Comparison of ENCODE assay signal across 8 mouse cellular contexts in the genomic region with DNA sequence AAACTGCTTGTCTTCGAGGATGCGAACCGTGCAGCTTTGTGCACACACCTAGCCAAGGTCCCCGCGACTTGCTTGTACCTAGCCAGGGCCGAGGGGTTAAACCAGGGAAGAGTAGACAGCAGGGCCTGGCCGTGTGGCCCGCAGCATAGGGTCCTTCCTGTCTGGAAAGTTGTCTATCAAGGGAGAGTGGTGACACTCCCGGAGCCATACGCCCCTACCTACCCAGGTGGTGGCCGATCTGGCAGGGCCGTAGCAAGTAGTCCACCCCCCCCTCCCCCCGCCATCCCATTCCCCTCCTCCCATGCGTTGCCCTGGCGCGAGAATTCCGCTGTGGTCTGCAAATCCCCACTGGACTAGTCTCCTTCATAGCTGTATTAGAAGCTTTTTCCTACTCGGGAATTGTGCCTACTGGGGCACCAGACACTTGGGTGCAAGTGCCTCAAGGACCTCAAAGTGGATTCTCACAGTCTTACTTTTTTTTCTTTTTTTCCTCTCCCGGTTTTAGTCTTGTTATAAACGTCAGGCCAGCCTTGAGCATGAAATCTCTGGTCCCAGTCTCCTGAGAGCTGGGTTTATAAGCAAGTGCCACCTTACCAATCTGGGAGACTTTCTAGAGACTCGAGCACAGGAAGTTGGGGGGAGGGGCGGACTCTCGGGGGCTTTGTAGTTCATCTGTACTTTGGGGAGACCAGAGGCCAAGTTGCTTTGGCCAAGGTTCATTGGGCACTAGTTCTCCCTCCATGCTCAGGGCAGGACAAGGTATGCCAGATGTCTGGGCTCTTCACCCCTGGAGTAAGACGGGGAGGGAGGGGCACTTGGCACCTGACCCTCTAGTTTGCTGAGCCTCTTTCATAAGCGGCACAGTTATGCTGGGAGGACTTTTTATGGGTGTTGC. TPM values are rescaled to one million over a fixed set of nuclear protein-coding genes. Genes with fewer than 3 reads are reported as not detected.
DNase-seq lines count a peak whose midpoint lies in the region; ATAC-seq and TF ChIP-seq lines count a peak whose summit lies in the region.

No protein-coding gene starts in this region.

- TF ChIP-seq POLR2A in embryonic fibroblast, embryonic 13.5 days (IDR thresholded peaks at IDR 0.05; ENCODE audit: low read depth, low read length): no peak

- in situ Hi-C loops in ES-E14 (cut with MboI; ENCODE audit: low sequenced_read_pairs in 2 of 2, unreplicated experiment in 2 of 2): no loop called here

- H3K4me2 ChIP-seq in hindbrain, embryonic 11.5 days (replicated peaks; ENCODE audit: low read depth, low read length): peak overlapping the region; percentile 72
- peak overlapping the region; percentile 86 for H3K4me2 ChIP-seq in limb, embryonic 13.5 days (replicated peaks)
- peak overlapping the region; percentile 89 for H3K4me2 ChIP-seq in midbrain, embryonic 13.5 days (replicated peaks)

- H3K4me3 ChIP-seq in ES-E14 (ENCODE audit: insufficient read depth in 1 of 2, low read depth in 1 of 2, low read length in 2 of 2, poor library complexity in 1 of 2, severe bottlenecking in 1 of 2): peak overlapping the region; percentile 91 to 98
- H3K4me3 ChIP-seq in embryonic fibroblast, embryonic 13.5 days (ENCODE audit: insufficient read depth, low read length): peak overlapping the region; percentile 99
- H3K4me3 ChIP-seq in hindbrain, embryonic 11.5 days (ENCODE audit: low read depth, low read length): peak overlapping the region; percentile 61
- H3K4me3 ChIP-seq in limb, embryonic 13.5 days: peak overlapping the region; percentile 87
- peak overlapping the region; percentile 73 for H3K4me3 ChIP-seq in midbrain, embryonic 13.5 days (replicated peaks)

- peaks cover 0 to 4% of the 10 kb centered on the region in 2 experiments; a peak in 2 of 4 replicates for H3K4me1 ChIP-seq in ES-E14 (ENCODE audit: control insufficient read depth in 2 of 2, insufficient read depth in 2 of 2, low read length in 2 of 2, poor library complexity in 1 of 2)
- peaks cover 6% of the 10 kb centered on the region; the same call in 1 of the 2 replicates for H3K4me1 ChIP-seq in embryonic fibroblast, embryonic 13.5 days (ENCODE audit: control insufficient read depth, insufficient read depth, low read length)
- H3K4me1 ChIP-seq in hindbrain, embryonic 11.5 days (replicated peaks; ENCODE audit: control insufficient read depth, insufficient read depth, low read length): peaks cover 7% of the 10 kb centered on the region
- peaks cover 27% of the 10 kb centered on the region for H3K4me1 ChIP-seq in limb, embryonic 13.5 days
- peaks cover 52% of the 10 kb centered on the region for H3K4me1 ChIP-seq in midbrain, embryonic 13.5 days (replicated peaks)

- H3K36me3 ChIP-seq in ES-E14 (ENCODE audit: control insufficient read depth, insufficient read depth, low read length, poor library complexity, severe bottlenecking): peaks cover 2% of the 10 kb centered on the region; the same call in 1 of the 2 replicates
- H3K36me3 ChIP-seq in hindbrain, embryonic 11.5 days (ENCODE audit: control insufficient read depth, insufficient read depth, low read length): no peaks in the 10 kb centered on the region
- H3K36me3 ChIP-seq in limb, embryonic 13.5 days: peaks cover 17% of the 10 kb centered on the region
- no peaks in the 10 kb centered on the region for H3K36me3 ChIP-seq in midbrain, embryonic 13.5 days

- no peak overlapping the region for H3K27ac ChIP-seq in ES-E14 (ENCODE audit: insufficient read depth, low read depth, low read length, poor library complexity, severe bottlenecking)
- H3K27ac ChIP-seq in embryonic fibroblast, embryonic 13.5 days (ENCODE audit: insufficient read depth, low read length): peak overlapping the region; percentile 74
- peak overlapping the region; percentile 49; the same call in 1 of the 2 replicates for H3K27ac ChIP-seq in hindbrain, embryonic 11.5 days (ENCODE audit: low read depth, low read length)
- H3K27ac ChIP-seq in limb, embryonic 13.5 days: peak overlapping the region; percentile 83; the same call in 1 of the 2 replicates
- H3K27ac ChIP-seq in midbrain, embryonic 13.5 days: 0 out of 2 replicates have a peak overlapping the region, but pooled peaks have one; percentile 5

- H3K9ac ChIP-seq in ES-E14 (ENCODE audit: insufficient read depth, low read depth, low read length, poor library complexity, severe bottlenecking): peak overlapping the region; percentile 87
- peak overlapping the region; percentile 67 for H3K9ac ChIP-seq in hindbrain, embryonic 11.5 days (ENCODE audit: low read depth, low read length)
- H3K9ac ChIP-seq in limb, embryonic 13.5 days: peak overlapping the region; percentile 95
- H3K9ac ChIP-seq in midbrain, embryonic 13.5 days (replicated peaks): peak overlapping the region; percentile 85

- H3K27me3 ChIP-seq in hindbrain, embryonic 11.5 days (ENCODE audit: control insufficient read depth, insufficient read depth, low read length): no peaks in the 10 kb centered on the region
- H3K27me3 ChIP-seq in limb, embryonic 13.5 days: no peaks in the 10 kb centered on the region
- H3K27me3 ChIP-seq in midbrain, embryonic 13.5 days: no peaks in the 10 kb centered on the region

- intact Hi-C loops in left cerebral cortex, postnatal 25 days (cut with DNase I): loop anchor here (5.0 kb wide), 1 partner anchor 33 kb away; no protein-coding TSS in a partner anchor

- no peak for TF ChIP-seq CTCF in embryonic fibroblast, embryonic 13.5 days (IDR thresholded peaks at IDR 0.05; ENCODE audit: borderline replicate concordance, insufficient read depth, low read length)

- H3K9me3 ChIP-seq in ES-E14 (ENCODE audit: control insufficient read depth, insufficient read depth, low read depth, low read length): no peaks in the 10 kb centered on the region
- H3K9me3 ChIP-seq in hindbrain, embryonic 11.5 days (ENCODE audit: control insufficient read depth, low read length): no peaks in the 10 kb centered on the region
- no peaks in the 10 kb centered on the region for H3K9me3 ChIP-seq in limb, embryonic 13.5 days
- no peaks in the 10 kb centered on the region for H3K9me3 ChIP-seq in midbrain, embryonic 13.5 days

- DNase-seq in B cell, adult 2 months: peak; percentile 66 to 70
- no peak for DNase-seq in ES-E14 (ENCODE audit: low read depth, low spot score)
- DNase-seq in hindbrain, embryonic 11.5 days (ENCODE audit: low spot score): peak; percentile 39
- DNase-seq in thymus, adult 18-20 months: peak; percentile 55 to 69
- DNase-seq in left cerebral cortex, postnatal 25 days (ENCODE audit: low spot score in 2 of 2): no peak

- WGBS in hindbrain, embryonic 11.5 days: 2% methylated on average over 21 of the region's 25 CpGs
- WGBS in limb, embryonic 13.5 days: under 1% methylated on average over 25 of the region's 25 CpGs
- WGBS in midbrain, embryonic 13.5 days: 2% methylated on average over 25 of the region's 25 CpGs

- ATAC-seq in hindbrain, embryonic 11.5 days (ENCODE audit: low FRiP score): peak; percentile 63
- 0 out of 2 replicates have a peak, but pooled peaks have one; percentile 12 for ATAC-seq in limb, embryonic 13.5 days (ENCODE audit: low FRiP score, low read depth)
- ATAC-seq in midbrain, embryonic 13.5 days: peak; percentile 38

TF ChIP-seq in ES-E14, 5 proteins besides CTCF, POLR2A, EP300 and RAD21:
- TF ChIP-seq MAFK (IDR thresholded peaks at IDR 0.05; ENCODE audit: insufficient read depth, low read depth, low read length) (no peak), ZNF384 (IDR thresholded peaks at IDR 0.05; ENCODE audit: low read depth, low read length) (no peak), CHD2 (IDR thresholded peaks at IDR 0.05; ENCODE audit: low read depth, low read length) (no peak), ZC3H11A (IDR thresholded peaks at IDR 0.05; ENCODE audit: borderline replicate concordance, low read depth, low read length) (no peak), HCFC1 (IDR thresholded peaks at IDR 0.05; ENCODE audit: borderline replicate concordance, insufficient read depth, low read length) (no peak)

RNA-seq across cellular contexts. Expression of a gene that starts 0.9 kb away (rescaled TPM):
- total RNA-seq in ES-E14 (2012; rRNA removed): 9.5 and 10.8 TPM in 2 replicates
- polyA plus RNA-seq in embryonic fibroblast, embryonic 13.5 days (2011; ENCODE audit: insufficient read length, low read depth, missing spikeins): 7.6 and 10.7 TPM in 2 replicates
- 17.0 and 20.1 TPM in 2 replicates for polyA plus RNA-seq in hindbrain, embryonic 11.5 days (2014; fragmentation: Nextera tagmentation; extraction: Ambion mirVana)
- polyA plus RNA-seq in limb, embryonic 13.5 days (2015; fragmentation: Nextera tagmentation; extraction: Ambion mirVana): 18.9 and 19.5 TPM in 2 replicates
- 22.6 and 25.8 TPM in 2 replicates for polyA plus RNA-seq in midbrain, embryonic 13.5 days (2015; fragmentation: Nextera tagmentation; extraction: Ambion mirVana)
- 10 to 100 TPM in 1 of 2 experiments, 1 to 10 TPM in 1; 7.5 to 10.4 TPM for total RNA-seq in left cerebral cortex, postnatal 25 days (2021)

Comparison
In these comparisons a context has a peak if more than half of its experiments do, and no peak if none do; other contexts are left out.
1. DNase-seq: peak in B cell, adult 2 months (2 of 2), hindbrain, embryonic 11.5 days (single experiment) and thymus, adult 18-20 months (2 of 2); none in ES-E14 (single experiment) and left cerebral cortex, postnatal 25 days (0 of 2).
2. ATAC-seq: peak in every context shown above with its lines; median percentile 63 in hindbrain, embryonic 11.5 days; 38 in midbrain, embryonic 13.5 days; 12 in limb, embryonic 13.5 days.
3. Peak in every context shown above with its lines, with median percentiles within 50 percentile points of each other: H3K4me3 ChIP-seq, H3K9ac ChIP-seq and H3K4me2 ChIP-seq.